Mouse (Mus musculus) Patski (cell line): Measurements from ENCODE around the gene Mrpl33. TPM values are rescaled to one million over a fixed set of nuclear protein-coding genes. Genes with fewer than 3 reads are reported as not detected.
A peak's percentile ranks its signal among the peaks of the same experiment; 100 is the strongest.

ENCODE experiments used
- ATAC-seq: fragments of 100-300 bp; one replicate; pipeline ENCODE4 v1.8.0; 2021
- CTCF ChIA-PET: fragments of 350-600 bp; sonication (Branson Sonifier 250); formaldehyde crosslinking; loops from one replicate; lab custom pipeline; 2022; ENCODE audit warnings: inconsistent platforms; lab: Charles Lee
- POLR2A ChIA-PET: fragments of 350-600 bp; sonication (Branson Sonifier 250); formaldehyde crosslinking; loops from one replicate; lab custom pipeline; 2022; ENCODE audit warnings: antibody characterized with exemption, inconsistent platforms; lab: Charles Lee
- DNase-seq: peaks from one replicate; pipeline ENCODE4 v3.0.0-alpha.2; 2011; ENCODE audit warnings: low read depth, low spot score
- H3K27me3 ChIP-seq: fragments of 371-371 bp; one replicate; pipeline ENCODE4 v1.5.1; 2021
- CTCF ChIP-seq: fragments of 100-300 bp; IDR thresholded peaks from one replicate; pipeline ENCODE4 v1.5.1; 2021
- in situ Hi-C: fragments of 300-500 bp; cut with MboI; formaldehyde crosslinking; loops from 3 replicates; pipeline ENCODE4 v1.11.1; 2018; ENCODE audit warnings: low pct_unique_long_range_greater_than_20kb, mixed read lengths
- polyA plus RNA-seq: library from polyadenylated mRNA; unstranded; gene quantifications from one replicate; pipeline ENCODE4 v1.2.3, GENCODE M21; 2021

Mrpl33 gene
- polyA plus RNA-seq: 243 TPM

GRCm38 (mm10) chr5:31596481-31597429 is at the start of gene Mrpl33:
TSS of gene Mrpl33 (plus strand) at chr5:31596935.
- in situ Hi-C loops: no loop called here
- ATAC-seq (no peak), DNase-seq (no peak)
- H3K27me3 ChIP-seq: no peaks in the 10 kb centered on the region
- ChIA-PET POLR2A (interaction anchor here (1.3 kb wide), 1 partner anchor 10 kb away, joined by 4 read pairs; no protein-coding TSS in a partner anchor), CTCF (interaction anchor here (1.0 to 4.8 kb wide), 10 partner anchors 8 to 601 kb away, joined by 3 to 24 read pairs (median 6); no protein-coding TSS in a partner anchor)
- TF ChIP-seq CTCF: no peak

- in situ Hi-C loops: loop anchor here (25.0 kb wide), 1 partner anchor 953 kb away; no protein-coding TSS in a partner anchor
- ATAC-seq (no peak), DNase-seq (no peak)
- no peaks in the 10 kb centered on the region for H3K27me3 ChIP-seq
- ChIA-PET POLR2A (interaction anchor here (0.7 kb wide), 1 partner anchor 639 kb away, joined by 3 read pairs; no protein-coding TSS in a partner anchor), CTCF (interaction anchor here (0.8 to 2.3 kb wide), 3 partner anchors 10 to 638 kb away, joined by 3 to 4 read pairs (median 3); no protein-coding TSS in a partner anchor)
- TF ChIP-seq CTCF: no peak
Measured at GRCm38 (mm10) chr5:31559401-31559800, 37.3 kb upstream of the Mrpl33 start.

- no peaks in the 10 kb centered on the region for H3K27me3 ChIP-seq
- DNase-seq: no peak
- no peak for TF ChIP-seq CTCF
- ChIA-PET CTCF (interaction anchor here (0.8 to 2.3 kb wide), 2 partner anchors 11 to 32 kb away, joined by 3 to 4 read pairs; no protein-coding TSS in a partner anchor), POLR2A (no interaction called here)
- ATAC-seq: no peak
- in situ Hi-C loops: loop anchor here (5.0 to 25.0 kb wide), 4 partner anchors 587 to 952 kb away; no protein-coding TSS in a partner anchor
Measured at GRCm38 (mm10) chr5:31560352-31560751, 36.4 kb upstream of the Mrpl33 start.

GRCm38 (mm10) chr5:31562036-31562666 is 34.6 kb upstream of the Mrpl33 start:
- in situ Hi-C loops: loop anchor here (5.0 to 25.0 kb wide), 4 partner anchors 585 to 950 kb away; no protein-coding TSS in a partner anchor
- ATAC-seq (peak; percentile 29), DNase-seq (no peak)
- ChIA-PET CTCF (interaction anchor here (1.2 to 8.1 kb wide), 10 partner anchors 11 to 655 kb away, joined by 3 to 83 read pairs (median 10); partner anchors contain the start of gene Mrpl33), POLR2A (interaction anchor here (0.9 to 2.0 kb wide), 8 partner anchors 14 to 634 kb away, joined by 3 to 5 read pairs (median 3); no protein-coding TSS in a partner anchor)
- TF ChIP-seq CTCF: no peak
- no peaks in the 10 kb centered on the region for H3K27me3 ChIP-seq

GRCm38 (mm10) chr5:31563496-31563895 is 33.2 kb upstream of the Mrpl33 start:
- TF ChIP-seq CTCF: peak; percentile 96
- POLR2A ChIA-PET: interaction anchor here (0.5 to 4.8 kb wide), 12 partner anchors 13 to 635 kb away, joined by 3 to 22 read pairs (median 3); no protein-coding TSS in a partner anchor
- no peaks in the 10 kb centered on the region for H3K27me3 ChIP-seq
- DNase-seq (no peak), ATAC-seq (no peak)
- CTCF ChIA-PET: interaction anchor here (0.6 to 8.1 kb wide), 16 partner anchors 10 to 654 kb away, joined by 3 to 83 read pairs (median 4); partner anchors contain the start of gene Mrpl33
- in situ Hi-C loops: loop anchor here (5.0 to 25.0 kb wide), 4 partner anchors 584 to 949 kb away; no protein-coding TSS in a partner anchor

- DNase-seq: no peak
- POLR2A ChIA-PET: interaction anchor here (0.5 to 4.8 kb wide), 7 partner anchors 12 to 635 kb away, joined by 3 to 22 read pairs (median 4); no protein-coding TSS in a partner anchor
- ATAC-seq: no peak
- CTCF ChIA-PET: interaction anchor here (0.7 to 8.1 kb wide), 11 partner anchors 12 to 653 kb away, joined by 3 to 83 read pairs (median 5); partner anchors contain the start of gene Mrpl33
- H3K27me3 ChIP-seq: no peaks in the 10 kb centered on the region
- TF ChIP-seq CTCF: no peak
- in situ Hi-C loops: loop anchor here (5.0 to 25.0 kb wide), 4 partner anchors 583 to 948 kb away; no protein-coding TSS in a partner anchor
Measured at GRCm38 (mm10) chr5:31563905-31564304, 32.8 kb upstream of the Mrpl33 start.

GRCm38 (mm10) chr5:31564976-31565375 is 31.8 kb upstream of the Mrpl33 start:
- in situ Hi-C loops: loop anchor here (5.0 to 25.0 kb wide), 4 partner anchors 582 to 947 kb away; no protein-coding TSS in a partner anchor
- POLR2A ChIA-PET: interaction anchor here (1.1 to 4.8 kb wide), 7 partner anchors 18 to 573 kb away, joined by 3 to 22 read pairs (median 6); no protein-coding TSS in a partner anchor
- no peaks in the 10 kb centered on the region for H3K27me3 ChIP-seq
- no peak for TF ChIP-seq CTCF
- peak; percentile 36 for ATAC-seq
- CTCF ChIA-PET: interaction anchor here (0.7 to 8.1 kb wide), 10 partner anchors 11 to 955 kb away, joined by 3 to 83 read pairs (median 5); no protein-coding TSS in a partner anchor
- DNase-seq: no peak

GRCm38 (mm10) chr5:31566026-31566425 is 30.7 kb upstream of the Mrpl33 start:
- ATAC-seq (no peak), DNase-seq (no peak)
- CTCF ChIA-PET: interaction anchor here (1.2 to 8.1 kb wide), 5 partner anchors 10 to 954 kb away, joined by 3 to 83 read pairs (median 5); no protein-coding TSS in a partner anchor
- POLR2A ChIA-PET: interaction anchor here (0.7 to 4.8 kb wide), 9 partner anchors 12 to 680 kb away, joined by 3 to 22 read pairs (median 5); no protein-coding TSS in a partner anchor
- H3K27me3 ChIP-seq: no peaks in the 10 kb centered on the region
- in situ Hi-C loops: loop anchor here (10.0 to 25.0 kb wide), 2 partner anchors 749 to 946 kb away; no protein-coding TSS in a partner anchor
- TF ChIP-seq CTCF: no peak

- in situ Hi-C loops: loop anchor here (10.0 to 25.0 kb wide), 2 partner anchors 748 to 946 kb away; no protein-coding TSS in a partner anchor
- TF ChIP-seq CTCF: no peak
- DNase-seq (no peak), ATAC-seq (no peak)
- ChIA-PET CTCF (interaction anchor here (1.5 to 8.1 kb wide), 3 partner anchors 10 to 32 kb away, joined by 4 to 83 read pairs (median 23); no protein-coding TSS in a partner anchor), POLR2A (interaction anchor here (0.7 to 4.8 kb wide), 5 partner anchors 11 to 572 kb away, joined by 3 to 22 read pairs (median 7); no protein-coding TSS in a partner anchor)
- no peaks in the 10 kb centered on the region for H3K27me3 ChIP-seq
Measured at GRCm38 (mm10) chr5:31566457-31566856, 30.3 kb upstream of the Mrpl33 start.
